Mouse (Mus musculus) c-Kit-positive CD71-positive TER-119-positive erythroid progenitor cells, embryonic 14.5 days (primary cell): Measurements from ENCODE around the gene Trim26.
A peak's percentile ranks its signal among the peaks of the same experiment; 100 is the strongest.
"Not testable (repeated sequence)": the region's sequence is repeated elsewhere in the genome, so short reads cannot be mapped to it uniquely, and the experiment has no call there.

Experiments used
- DNase-seq: peaks from one replicate; pipeline ENCODE4 v3.0.0-alpha.2; 2013; ENCODE audit warnings: low spot score

Trim26 gene

DNA sequence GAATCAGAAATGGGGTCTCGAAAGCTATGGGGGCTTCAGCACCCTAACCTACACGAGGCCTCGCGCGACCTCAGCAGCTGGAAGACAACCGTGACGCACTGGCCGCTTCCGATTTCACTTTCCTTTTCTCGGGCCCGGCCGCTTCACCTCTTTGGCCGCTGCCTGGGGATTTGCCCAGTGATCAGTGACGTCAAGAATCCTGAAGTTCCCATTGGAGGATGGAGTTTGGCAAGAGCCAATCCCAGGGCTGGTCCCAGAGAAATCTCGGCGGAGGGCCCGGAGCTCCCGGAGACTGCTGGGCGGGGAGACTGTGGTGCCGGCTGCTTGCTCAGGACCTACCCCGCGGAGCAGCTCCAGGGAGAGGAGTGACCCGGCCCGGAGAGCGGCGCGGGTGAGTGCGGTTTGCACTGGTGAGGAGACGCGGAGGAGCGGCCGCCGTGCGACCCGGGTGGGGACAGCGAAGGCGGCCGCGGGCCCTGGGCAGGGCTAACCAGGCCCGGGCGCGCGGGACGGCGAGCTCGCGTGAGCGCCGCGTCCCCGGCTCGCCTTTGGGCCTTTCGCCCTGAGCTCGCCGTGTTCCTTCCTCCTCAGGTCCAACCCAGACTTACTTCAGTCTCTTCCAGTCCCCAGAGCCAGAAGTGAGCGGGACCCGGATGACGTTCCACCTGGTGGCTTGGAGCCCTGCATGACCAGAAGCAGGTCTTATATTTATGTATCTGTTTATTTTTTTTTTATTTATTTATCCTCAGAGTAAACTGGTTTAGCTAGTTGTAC is at the start of gene Trim26:
Trim26 (plus strand) TSS at position 261 of the 774 bp plus-strand sequence.
- DNase-seq, result peak; percentile 97

DNA sequence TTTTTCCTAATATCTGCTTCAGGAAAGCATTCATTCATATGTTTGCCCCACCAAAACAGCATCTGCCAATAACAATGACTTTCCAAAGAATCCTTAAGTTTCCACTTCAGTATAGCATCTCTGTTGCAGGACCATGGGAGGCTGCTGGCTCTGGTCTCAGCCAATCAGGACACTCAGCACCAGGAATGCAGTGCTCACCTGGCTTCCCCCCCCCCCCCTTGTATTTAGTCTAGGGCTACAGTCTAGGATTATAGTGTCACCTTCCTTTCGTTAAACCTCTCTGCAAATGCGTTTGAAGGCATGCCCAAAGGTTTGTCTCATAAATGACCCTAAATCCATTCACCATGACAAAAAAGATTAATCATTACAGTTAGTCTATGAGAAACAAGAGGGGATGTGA is 48.6 kb upstream of the Trim26 start:
- DNase-seq, result no peak

DNA sequence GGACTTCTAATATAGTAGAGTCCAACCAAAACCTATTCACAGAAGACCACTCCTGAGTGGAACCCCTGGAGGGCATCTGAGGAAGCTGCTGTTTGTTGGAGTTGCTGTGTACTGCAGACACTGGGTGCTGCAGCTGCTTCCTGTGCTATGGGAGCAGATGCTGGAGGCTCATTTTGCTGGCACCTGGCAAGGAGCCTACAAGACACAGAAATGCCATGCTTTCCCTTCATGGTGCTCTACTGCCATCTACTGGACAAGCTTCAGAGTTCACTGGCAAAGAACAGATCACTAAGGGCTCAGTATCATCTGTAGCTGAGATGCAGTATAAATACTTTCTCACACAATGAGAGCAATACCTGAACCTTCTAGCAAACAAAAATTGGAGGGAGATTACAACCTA is 48.1 kb upstream of the Trim26 start:
- DNase-seq, result peak; percentile 46

DNA sequence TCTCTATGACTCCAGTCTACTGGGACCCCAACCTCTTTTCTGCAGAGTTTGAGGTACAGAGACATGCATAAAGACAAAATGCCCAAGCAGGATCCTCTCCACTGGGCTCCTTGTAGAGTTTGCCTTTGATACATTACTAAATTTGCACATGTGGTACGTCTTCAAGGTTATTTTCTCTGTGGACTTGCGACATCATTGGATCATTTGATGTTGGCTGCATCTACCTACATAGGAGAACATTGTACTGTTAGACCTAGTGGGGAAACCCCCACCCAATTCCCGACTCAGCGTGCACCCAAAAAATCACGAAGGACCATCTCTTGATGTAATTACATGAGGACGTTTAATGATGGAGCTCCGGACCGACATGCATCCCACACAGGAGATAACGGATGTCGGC is 37.4 kb upstream of the Trim26 start:
- no peak for DNase-seq

DNA sequence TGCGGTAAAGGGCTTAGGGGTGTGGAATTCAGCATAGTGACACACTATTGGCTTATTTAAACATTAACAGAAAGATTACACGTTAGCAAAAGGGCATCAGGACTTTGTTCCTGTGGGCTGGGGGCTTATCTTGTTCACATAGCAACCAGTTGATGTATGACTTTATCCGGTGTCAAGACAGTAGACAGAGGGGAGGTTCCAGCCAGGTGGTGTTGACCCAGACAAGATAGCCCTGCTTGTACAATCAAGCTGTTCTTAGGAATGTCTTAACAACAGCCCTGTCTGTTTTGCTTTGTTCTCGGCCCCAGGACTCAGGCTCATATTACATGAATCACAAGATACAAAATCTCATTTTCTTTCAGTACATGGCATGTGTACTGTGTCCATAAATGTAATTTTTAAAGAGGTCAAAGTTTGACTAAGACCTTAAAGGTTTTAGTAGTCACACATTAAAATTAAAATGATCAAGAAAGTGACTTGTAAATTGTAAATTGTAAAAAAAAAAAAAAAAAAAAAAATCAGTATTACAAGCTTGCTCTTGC is 36.9 kb upstream of the Trim26 start:
- not testable (repeated sequence) for DNase-seq

DNA sequence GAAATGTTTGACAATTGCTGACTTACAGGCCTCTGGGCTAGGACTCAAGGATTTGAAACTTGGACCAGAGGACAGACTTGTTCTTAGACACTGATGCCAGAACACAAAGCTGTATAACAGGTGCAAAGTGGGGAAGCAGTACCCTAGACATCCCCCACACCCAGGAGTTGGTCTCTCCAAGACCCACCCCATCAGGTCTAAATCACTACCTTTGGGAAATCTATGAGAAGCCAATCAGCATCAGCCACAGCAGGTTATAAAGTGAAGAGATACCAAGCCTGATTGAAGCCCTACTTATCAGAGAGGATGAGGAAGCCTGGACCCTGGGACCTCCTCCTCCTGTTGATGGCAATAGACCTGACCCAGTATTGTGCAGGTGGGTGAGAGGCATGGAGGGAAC is 25.1 kb upstream of the Trim26 start, which contains the start of gene H2-M10.6:
H2-M10.6 (plus strand) TSS at position 301 of the 400 bp plus-strand sequence.
- DNase-seq, result no peak

DNA sequence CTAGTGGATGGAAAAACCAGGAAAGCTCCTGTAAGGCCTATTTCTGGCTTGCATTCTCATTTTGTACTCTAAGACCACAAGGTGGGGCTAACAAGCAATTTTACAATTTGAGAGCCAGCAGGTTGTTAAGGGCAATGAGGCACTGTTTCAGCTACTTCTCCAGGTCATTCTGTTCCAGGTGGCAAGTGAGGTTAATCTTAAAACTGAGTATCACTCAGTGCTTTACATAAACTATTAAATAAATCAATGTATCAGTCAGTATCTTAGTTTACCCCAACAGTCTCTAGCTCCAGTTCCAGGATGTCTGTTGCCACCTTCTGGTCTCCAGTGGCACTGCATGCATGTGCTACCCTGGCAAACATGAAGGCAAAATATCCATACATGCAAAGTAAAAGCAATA is 12.9 kb upstream of the Trim26 start:
- peak; percentile 26 for DNase-seq

DNA sequence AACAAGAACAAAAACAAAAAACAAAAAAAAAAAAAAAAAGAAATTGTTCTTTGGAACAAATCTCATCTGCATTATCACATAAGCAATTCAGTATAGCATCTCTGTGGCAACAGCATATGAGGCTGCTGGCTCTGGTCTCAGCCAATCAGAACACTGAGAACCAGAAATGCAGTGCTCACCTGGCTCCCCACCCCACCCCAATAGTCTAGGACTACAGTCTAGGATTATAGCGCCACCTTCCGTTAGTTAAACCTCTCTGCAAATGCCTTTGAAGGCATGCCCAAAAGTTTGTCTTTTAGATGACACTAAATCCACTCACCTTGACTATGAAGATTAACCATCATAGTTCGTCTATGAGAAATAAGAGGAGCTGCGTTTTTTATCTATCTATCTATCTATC is 11.4 kb upstream of the Trim26 start:
- DNase-seq, result no peak

DNA sequence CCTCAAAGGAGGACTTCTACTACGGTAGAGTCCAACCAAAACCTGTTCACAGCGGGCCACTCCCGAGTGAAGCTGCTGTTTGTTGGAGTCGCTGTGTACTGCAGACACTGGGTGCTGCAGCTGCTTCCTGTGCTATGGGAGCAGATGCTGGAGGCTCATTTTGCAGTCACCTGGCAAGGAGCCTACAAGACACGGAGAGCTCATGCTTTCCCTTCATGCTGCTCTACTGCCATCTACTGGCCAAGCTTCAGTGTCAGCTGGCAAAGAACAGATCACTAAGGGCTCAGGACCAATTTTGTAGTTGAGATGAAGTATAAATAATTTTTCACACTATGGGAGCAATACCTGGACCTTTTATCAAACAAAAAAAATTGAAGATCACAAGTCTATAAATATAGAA is 10.9 kb upstream of the Trim26 start:
- peak; percentile 37 for DNase-seq

DNA sequence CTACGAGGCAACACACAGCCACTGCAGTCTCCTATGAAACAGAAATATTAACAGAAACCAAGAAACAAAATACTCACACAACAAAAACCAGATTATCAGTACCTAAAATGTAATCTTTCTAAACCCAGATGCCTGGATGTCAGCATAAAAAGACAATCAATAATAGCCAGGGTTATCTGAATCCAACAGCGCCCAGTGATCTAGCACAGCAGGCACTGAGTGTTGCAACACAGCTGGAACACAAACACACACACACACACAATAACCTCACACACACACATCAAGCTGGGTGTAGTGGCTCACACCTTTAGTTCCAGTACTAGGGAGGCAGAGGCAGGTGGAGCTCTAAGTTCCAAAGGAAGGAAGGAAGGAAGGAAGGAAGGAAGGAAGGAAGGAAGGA is 8.4 kb upstream of the Trim26 start:
- no peak for DNase-seq

DNA sequence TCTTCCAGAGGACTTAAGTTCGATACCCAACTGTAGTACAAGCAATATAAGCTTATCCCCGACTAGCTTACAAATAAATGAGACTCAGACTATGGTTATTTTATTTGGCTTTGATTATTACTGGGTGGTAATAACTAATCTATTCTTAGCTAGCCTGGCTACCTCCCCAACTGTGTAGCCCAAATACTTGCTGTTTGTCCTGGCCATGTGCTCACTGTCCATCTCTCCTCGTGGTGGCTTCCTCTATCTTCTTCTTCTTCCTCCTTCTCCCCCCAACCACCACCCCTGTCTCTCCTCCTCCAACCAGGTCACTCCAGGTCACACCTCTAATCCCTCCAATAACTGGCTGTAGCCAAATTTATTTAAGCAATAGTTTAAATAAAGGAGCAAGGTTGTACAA is 6.5 kb upstream of the Trim26 start:
- no peak for DNase-seq

DNA sequence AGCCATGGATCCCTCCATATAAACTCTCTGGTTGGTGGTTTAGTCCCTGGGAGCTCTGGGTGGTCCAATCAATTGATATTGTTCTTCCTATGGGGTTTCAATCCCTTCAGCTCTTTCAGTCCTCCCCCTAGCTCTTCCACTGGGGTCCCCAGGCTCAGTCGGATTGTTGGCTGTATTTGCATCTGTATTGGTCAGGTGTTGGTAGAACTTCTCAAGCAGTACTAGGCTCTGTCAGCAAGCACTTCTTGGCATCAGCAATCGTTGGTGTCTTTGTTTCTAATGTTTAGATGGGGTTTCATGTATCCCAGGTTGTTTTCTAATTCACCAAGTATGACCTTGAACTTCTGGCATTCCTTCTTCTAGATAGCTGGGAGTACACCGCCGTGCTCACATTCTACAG is 4.2 kb upstream of the Trim26 start:
- DNase-seq, result no peak

DNA sequence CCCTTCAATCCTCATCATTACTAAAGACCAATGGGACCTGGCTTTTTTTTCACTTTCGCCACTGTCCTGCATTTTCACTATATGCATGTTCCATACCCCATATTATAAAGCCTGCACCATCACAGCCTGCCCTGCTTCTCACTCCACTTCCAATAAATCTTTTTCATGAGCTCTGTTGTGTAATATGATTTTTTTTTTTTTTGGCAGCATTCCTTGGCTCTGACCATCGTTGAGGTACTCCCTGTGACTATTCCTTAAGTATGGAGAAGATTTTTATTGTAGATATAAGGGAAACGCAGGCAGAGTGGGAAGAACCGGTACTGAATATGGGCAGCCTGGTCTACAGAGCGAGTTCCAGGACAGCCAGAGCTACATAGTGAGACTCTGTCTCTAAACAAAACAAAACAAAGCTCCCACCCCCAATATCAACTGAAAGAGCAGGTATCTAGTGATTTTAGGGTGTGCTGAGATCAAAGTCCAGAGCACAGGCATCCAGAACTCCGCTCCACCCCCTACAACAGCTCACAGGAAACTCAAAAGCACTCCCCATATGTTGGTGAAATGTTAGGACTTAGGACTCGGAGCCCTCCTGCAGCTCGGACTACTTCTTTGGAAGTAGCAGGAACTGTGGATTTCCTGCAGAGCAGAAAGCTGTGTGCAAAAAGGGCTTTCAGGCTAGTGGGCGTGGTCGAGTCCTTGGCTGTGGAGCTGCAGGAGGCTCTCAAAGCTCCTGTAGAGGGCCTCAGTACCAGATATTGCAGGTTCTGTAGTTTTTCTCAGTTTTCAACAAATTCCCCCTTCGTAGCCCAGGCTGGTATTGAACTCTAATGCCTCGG is 1.1 kb upstream of the Trim26 start:
- peak; percentile 62 for DNase-seq

DNA sequence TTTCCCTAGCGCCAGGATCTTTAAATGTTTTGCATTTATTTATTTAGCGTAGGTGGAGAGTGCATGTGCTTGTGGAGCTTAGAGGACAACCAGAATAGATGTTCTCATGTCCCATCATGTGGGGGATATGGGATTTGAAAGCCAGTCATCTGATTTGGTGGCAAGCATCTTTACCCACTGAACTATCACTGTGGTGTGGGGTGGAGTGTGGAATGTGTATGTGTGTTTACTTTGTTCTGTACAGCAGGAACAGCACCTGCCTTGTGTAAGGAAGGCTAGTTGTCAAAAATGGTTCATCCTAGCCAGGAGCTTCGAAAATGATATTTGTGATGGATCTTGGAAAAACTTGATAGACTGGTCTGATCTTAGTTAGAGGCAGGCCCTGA is 514 bp upstream of the Trim26 start:
- DNase-seq, result peak; percentile 37

DNA sequence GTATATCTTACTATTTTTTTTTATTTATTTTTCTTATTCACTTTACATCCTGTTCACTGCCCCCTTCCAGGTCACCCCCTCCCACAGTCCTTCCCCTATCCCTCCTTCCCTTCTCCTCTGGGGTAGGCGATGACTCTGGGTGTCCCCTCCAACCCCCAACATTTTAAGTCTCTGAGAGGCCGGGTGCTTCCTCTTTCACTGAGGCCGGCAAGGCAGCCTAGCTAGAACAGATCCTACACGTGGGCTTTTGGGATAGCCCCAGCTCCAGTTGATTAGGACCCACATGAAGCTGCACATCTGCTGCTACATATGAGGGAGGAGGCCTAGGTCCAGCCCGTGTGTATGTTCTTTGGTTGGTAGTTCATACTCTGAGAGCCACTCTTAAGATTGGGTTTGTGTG is 2.1 kb downstream of the Trim26 start:
- no peak for DNase-seq

DNA sequence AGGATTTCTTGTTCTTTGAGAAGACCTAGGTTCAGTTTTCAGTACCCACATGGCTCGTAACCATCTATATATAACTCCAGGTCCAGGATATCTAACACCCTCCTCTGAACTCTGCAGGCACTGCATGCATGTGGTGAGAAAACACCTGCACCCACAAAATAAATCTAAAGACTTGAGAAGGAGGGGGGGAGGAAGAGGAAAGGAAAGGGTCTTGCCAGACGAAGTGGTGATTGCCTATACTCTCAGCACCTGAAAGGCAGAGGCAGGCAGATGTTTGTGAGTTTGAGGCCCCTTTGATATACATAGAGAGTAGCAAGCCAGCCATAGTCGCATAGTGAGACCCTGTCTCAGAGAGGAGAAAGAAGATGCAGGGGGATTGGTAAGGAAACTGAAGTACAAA is 3.0 kb downstream of the Trim26 start:
- DNase-seq, result no peak

DNA sequence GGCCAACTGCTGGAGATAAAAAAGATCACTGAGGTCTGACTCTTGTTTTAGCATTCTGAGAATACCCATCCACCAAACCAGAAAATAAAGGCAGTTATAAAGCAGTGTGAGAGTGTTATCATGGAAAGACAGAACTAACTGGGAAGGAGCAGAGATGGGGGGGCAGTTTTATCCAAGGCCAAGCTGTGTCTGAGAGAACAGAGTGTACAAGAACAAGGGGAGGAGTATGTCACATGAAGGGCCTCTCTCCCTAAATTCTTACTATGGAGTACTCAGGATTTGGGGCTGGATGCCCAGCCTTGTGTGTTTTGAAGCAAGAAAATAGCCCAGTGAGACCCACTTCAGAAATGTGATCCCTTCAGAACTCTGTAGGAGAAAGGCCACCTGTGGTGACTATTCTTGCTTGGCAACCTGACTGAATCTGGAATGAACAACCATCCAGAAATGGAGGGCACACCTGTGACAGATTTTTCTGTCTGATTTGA is 4.1 kb downstream of the Trim26 start:
- no peak for DNase-seq

DNA sequence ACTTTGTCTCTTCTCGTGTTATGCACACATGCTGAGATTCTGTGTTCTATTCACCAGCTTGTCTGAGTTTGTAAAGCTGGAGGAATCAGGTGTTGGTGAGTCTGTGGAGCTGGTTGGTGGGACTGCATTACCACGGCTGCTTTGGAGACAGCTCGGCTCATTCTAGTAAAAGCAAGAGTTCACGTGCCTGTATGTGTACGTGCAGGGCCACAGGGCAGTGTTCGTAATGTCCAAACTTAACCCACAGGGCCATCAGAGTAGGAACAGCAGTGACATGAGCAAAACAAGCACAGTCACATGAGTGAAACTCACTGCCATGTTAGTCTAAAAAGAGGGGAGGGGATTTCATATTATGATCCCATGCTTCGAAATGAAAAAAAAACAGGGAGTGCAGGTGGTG is 6.8 kb downstream of the Trim26 start:
- DNase-seq, result no peak

DNA sequence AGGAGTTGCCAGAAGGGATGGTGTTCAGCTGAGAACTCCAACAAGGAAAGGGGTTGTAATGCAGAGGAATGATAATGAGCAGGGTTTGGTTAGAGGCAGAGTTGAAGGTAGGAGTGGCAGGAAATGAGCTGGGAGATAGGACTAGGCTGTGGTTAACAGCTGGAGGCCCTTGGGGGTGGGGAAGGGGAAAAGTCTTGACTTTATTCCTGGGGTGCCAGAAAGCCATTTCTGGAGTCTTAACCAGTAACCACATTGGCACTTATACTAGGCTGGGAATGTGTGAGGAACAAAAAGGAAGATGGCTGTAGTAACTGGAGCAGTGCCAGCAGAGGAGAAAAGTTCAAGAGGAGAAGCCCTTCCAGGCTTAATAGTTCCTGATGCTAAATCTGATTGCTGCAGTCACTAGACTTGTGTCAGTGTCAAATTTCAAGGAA is 7.4 kb downstream of the Trim26 start:
- DNase-seq, result no peak

DNA sequence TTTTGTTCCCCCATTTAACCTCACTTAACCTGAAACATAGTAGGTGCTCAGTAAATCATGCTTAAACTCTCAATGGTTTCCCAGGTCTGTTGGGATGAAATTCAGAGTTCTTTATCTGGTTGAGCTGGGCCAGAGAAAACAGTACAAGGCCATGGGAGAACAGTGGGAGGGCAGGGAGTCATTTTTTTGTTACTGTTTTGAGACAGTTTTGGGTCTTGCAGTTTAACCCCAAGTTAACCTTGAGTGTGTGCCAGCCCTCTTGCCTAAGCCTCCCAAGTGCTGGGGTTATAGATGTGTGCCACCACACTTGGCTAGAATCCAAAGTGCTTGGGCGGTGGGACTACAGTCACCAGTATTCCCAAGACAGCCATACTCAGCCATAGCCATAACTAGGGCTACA is 7.8 kb downstream of the Trim26 start:
- DNase-seq, result no peak

DNA sequence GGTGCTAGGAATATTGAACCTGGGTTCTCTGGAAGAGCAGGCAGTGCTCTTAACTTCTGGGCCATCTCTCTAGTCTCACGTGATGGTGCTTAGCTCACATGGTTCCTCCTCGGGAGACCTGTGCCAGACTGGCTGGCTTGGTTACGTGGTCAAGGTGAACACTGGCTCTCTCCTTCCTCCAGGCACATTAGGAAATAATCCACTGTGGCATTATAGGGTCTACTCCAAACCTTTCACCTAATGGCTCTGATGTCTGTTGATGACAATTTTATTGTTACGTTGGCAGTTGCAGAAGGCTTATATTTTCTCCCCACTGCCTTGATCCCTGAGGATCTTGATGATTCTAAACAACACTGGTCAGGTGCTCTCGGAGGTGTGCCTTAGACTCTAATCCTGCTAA is 12.0 kb downstream of the Trim26 start:
- no peak for DNase-seq

DNA sequence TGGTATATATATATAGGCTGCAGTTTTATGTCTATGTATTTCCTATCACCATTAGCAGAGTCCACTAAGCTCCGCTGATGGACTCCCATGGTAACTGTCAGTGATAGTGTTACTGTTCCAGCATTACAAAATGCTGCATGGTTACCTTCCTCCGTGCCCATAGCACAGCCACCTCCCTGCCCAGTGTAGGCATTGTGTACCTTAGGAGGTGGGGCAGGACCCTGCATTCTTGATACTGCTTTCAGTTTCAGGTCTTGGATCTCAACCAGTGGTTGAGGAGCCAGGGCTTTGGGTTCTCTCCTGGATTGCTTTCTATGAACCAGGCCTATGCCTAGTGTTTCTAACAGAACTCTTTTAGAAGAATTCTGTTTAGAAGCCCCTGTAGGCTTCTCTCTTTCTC is 13.1 kb downstream of the Trim26 start:
- no peak for DNase-seq

DNA sequence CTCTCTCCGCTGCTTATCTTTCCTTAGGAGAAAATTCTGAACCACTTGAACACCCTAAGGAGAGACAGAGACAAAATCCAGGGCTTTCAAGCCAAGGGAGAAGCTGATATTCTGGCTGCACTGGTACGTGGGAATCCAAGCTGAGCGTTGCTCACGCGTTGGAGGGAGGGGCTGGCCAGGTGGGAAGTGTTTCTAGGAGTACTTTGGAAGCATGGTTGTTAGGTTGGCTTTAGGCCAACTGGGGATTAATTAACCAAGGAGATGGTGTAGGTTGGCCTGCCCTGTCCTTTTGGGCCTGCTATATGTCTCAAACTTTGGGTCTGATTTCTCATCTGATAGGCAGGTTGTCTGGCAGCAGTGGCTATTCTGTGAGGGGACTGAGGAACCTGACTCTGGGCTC is 14.3 kb downstream of the Trim26 start:
- no peak for DNase-seq
